Mouse (Mus musculus) brain, embryonic 18.5 days (tissue): ENCODE measurements around the gene Ucn2.

ENCODE experiments used
- DNase-seq: peaks from one replicate; pipeline ENCODE4 v3.0.0-alpha.2; 2012; ENCODE audit warnings: low read depth, low spot score

Ucn2 gene

GRCm38 (mm10) chr9:108992085-108992469 is 6.3 kb downstream of the Ucn2 start:
- DNase-seq, result no peak

DNA sequence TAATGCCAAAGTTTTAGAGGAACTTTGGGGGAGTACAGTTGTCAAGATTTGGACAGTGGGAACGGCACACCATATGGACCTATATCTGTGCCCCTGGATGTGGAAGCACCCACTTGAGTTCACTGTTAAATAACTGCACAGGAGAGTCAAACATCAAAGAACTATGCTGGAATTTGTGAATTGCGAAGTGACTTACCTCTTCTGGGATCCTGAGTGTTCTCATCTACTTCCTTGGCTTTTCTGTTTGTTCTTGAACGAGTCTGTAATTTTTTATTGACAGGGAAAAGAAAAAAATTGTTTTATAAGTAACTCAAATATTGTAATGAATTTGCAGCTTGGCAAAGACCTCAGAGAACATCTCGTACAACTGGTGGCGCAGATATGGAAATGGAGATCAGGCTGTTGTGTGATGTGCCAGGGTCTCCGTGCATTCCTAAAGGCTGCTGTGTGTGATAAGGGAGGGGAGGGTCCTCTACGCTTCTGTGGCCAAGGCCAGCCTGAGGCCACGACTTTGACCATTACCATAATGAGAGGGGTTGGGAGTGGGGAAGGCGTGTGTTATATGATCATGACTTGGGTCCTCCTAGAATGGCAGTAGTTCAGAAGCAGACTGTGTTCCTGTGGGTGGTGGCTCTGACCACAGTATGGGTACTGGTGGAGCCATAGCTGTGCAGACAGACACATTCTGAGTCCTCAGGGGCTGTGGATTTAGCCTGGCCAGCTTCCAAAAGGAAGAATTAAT is 7.0 kb downstream of the Ucn2 start:
- no peak for DNase-seq

DNA sequence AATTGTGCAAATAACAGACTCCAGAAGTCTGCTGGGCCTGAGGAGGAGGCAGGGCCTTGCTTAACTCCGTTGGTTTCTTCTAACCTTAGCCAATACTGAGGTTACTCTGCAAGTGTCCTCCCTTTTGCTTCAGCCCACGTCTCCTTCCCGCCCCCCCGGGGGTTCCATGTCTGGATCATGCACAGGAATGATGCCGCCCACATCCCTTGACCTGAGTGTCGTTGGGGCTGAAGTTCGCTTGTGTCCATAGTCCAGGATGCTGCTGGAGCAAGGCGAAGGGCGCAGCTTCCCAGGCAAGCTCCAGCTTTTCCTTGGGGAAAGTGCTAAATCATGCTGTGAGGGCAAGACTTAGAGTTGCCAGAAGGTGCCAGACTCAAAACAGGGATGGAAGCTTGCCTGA is 10.6 kb downstream of the Ucn2 start:
- no peak for DNase-seq

- no peak for DNase-seq
These were observed 12.7 kb downstream of the Ucn2 start for GRCm38 (mm10) chr9:108998287-108999166.

DNA sequence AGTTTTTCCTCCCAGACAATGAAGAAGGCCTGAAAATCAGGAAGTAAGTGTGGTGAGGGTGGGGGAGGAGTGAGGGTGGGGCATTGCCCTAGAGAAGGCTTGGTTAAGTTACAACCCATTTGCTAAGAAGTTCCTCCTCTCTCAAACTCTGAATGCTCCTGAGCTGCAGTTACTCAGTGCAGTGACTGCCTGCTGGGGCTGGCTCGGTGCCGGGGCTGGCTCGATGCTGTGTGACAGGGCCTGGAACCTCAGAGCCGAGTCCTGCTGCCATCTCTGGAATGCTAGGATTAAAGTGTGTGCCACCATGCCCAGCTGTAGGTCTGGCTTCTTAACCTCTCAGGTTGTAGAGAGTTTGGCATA is 13.3 kb downstream of the Ucn2 start:
- DNase-seq, result no peak

DNA sequence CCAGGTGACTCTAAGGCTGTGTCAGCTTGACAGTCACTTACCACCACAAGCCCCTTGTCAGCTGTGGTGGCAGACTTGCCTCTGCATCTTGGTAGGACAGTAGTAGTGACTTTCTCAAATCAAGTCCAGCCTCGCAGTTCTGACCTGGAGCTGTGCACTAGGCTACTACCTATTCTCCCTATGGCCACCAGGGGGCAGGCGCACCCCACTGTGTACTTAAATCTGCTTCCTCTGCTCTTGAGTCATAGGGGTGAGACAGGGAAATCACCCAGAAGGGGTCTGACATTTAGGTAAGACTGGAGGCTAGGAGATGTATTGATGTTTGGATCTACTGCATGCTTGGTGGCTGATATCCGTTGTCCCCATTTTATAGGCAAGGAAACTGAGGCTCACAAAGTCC is 14.9 kb downstream of the Ucn2 start:
- no peak for DNase-seq

DNA sequence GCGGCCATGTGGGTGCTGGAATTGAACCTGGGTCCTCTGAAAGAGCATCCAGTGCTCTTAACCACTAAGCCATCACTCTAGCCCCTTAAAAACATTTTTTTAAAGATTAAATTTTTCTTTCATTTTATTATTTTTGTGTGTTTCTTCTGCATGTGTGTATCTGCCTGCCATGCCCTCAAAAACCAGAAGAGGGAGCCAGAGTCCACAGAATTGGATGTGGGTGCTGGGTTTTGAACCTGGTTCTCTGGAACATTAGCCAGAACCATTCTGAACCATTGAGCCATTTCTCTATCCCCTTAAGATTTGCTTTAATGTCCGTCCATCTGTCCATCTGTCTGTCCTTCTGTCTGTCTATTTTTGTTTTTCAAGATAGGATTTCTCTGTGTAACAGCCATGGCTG is 17.4 kb downstream of the Ucn2 start:
- DNase-seq, result no peak

GRCm38 (mm10) chr9:109007025-109007780 is 21.4 kb downstream of the Ucn2 start:
- DNase-seq, result no peak

GRCm38 (mm10) chr9:109008081-109008480 is 22.3 kb downstream of the Ucn2 start:
- DNase-seq, result no peak

DNA sequence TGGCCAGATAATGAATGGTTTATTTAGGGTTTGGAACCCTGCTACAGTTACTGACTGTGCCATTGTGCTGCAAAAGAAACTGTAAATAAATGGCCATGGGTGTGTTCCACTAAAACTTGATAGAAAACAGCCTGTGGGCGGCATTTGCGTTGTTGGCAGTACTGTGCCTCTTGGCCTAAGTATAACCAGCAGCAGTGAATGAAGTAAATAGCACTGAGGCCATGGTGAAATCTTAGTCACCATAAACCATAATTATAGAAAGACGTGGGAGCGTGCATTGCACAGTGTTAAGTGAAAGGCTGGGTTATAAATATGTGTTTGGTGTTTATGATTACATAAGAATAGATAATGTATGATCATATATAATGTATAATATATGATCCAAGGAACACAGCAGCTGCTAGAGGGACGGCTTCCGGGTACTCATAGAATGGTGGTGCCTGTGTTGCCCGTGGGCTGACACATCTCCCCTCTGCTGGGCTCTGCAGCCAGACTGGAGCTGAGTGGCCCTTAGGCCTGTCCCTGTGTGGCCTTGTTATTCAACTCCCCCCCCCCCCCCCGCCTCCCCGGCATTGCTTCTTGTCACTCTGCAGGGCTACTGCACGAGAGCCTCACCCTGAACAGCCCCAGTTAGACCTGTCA is 23.3 kb downstream of the Ucn2 start:
- DNase-seq, result no peak

DNA sequence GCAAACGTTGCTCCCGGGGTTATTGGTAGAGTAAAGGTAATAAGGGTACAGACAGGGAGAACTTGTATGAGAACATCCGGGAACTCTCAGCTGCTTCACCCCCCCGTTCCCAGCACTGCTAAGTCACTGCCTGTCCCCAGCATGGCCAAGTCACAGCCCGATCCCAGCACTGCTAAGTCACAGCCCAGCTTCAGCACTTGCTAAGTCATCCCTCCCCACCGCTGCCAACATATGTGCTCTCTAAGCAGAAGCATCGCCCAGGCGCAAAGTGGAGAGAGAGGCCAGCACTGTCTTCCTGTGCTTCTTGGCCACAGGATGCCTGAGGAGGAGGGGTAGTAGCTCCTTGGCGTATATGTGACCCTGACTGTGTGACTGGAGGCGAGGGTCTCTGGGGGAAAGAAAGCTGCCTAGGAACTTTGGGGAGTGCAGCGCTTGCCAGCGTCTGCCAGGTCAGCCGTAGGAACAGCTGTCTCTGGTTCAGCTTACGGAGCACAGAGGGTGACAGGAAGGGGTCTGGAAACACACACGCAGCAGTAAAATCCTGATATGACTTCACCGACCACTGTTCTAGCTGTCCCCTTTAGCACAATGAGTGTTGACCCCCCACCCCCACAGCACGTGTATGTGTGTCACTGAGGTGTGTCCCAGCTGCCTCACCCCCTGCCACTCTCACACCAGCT is 24.0 kb downstream of the Ucn2 start:
- no peak for DNase-seq

DNA sequence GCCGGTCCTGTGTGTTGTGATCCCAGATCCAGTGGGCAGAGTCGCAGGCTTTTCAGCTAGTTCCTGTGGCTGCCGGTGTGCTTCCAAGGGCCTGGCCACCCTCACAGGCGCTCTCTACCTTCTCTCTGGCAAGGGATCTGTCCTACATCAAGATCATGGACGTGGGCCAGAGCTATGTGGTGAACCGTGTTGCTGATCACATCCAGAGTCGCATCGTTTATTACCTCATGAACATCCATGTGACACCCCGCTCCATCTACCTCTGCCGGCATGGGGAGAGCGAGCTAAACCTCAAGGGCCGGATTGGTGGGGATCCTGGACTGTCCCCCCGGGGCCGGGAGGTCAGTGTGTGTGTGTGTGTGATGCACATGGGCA is 24.5 kb downstream of the Ucn2 start:
- no peak for DNase-seq

GRCm38 (mm10) chr9:109015397-109015796 is 29.6 kb downstream of the Ucn2 start:
- no peak for DNase-seq

GRCm38 (mm10) chr9:109016973-109017604 is 31.3 kb downstream of the Ucn2 start:
- DNase-seq, result no peak

DNA sequence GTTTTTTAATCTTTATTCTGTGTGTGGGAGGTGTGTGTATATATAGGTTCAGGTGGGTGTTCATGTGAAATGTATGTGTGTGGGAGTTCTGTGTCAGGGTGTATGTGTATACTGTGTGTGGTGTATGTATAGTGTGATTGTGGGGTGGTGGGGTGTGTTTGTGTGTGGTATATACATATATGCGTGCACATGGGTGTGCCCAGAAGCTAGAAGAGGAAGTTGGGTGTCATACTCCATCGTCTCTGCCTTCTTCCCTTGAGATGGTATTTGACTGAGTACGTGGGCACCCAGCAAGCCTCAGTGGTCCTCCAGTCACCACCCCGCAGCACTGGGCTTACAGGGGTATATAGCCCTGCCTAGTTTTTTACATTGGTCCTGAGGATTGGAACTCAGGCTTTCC is 35.6 kb downstream of the Ucn2 start:
- no peak for DNase-seq

GRCm38 (mm10) chr9:109022866-109023685 is 37.3 kb downstream of the Ucn2 start:
- no peak for DNase-seq

DNA sequence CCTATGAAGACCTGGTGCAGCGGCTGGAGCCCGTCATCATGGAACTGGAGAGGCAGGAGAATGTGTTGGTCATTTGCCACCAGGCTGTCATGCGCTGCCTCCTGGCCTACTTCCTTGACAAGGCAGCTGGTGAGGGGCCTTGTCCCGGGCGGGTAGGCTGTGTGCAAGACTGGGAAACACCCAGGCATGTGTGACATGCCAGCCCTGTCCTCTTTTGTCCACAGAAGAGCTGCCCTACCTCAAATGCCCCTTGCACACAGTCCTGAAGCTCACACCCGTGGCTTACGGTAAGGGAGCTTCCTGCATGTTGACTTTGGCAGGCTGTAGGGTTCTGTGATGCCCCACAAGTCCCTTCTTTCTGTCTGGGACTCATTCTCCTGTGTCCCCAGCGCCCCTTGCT is 41.7 kb downstream of the Ucn2 start:
- no peak for DNase-seq

- DNase-seq, result no peak
These were observed 42.6 kb downstream of the Ucn2 start for GRCm38 (mm10) chr9:109028421-109028820.

- DNase-seq, result no peak
These were observed 43.1 kb downstream of the Ucn2 start for GRCm38 (mm10) chr9:109028919-109029318.

- no peak for DNase-seq
These were observed 44.5 kb downstream of the Ucn2 start for GRCm38 (mm10) chr9:109030312-109030711.
